Mouse (Mus musculus): Measurements from ENCODE around the gene Tmem245.

Tmem245 gene

GRCm38 (mm10) chr4:56864417-56865001 is 82.7 kb downstream of the Tmem245 start:
- DNase-seq (ENCODE audit: low spot score) = no peak

- DNase-seq (ENCODE audit: low spot score) = no peak
Measured at GRCm38 (mm10) chr4:56864016-56864415, 83.2 kb downstream of the Tmem245 start.

- no peak for DNase-seq (ENCODE audit: low spot score)
Measured at GRCm38 (mm10) chr4:56861551-56861950, 85.7 kb downstream of the Tmem245 start.

GRCm38 (mm10) chr4:56858733-56859132 is 88.5 kb downstream of the Tmem245 start:
- no peak for DNase-seq (ENCODE audit: low spot score)

GRCm38 (mm10) chr4:56856371-56856949 is 90.8 kb downstream of the Tmem245 start:
- no peak for DNase-seq (ENCODE audit: low spot score)

- DNase-seq (ENCODE audit: low spot score) = no peak
Measured at GRCm38 (mm10) chr4:56855935-56856334, 91.3 kb downstream of the Tmem245 start.

GRCm38 (mm10) chr4:56850724-56851123 is 96.5 kb downstream of the Tmem245 start:
- peak; percentile 20 for DNase-seq (ENCODE audit: low spot score)

- DNase-seq (ENCODE audit: low spot score) = no peak
Measured at GRCm38 (mm10) chr4:56848044-56848443, 99.2 kb downstream of the Tmem245 start.

- no peak for DNase-seq (ENCODE audit: low spot score)
Measured at GRCm38 (mm10) chr4:56847400-56847799, 99.8 kb downstream of the Tmem245 start.

GRCm38 (mm10) chr4:56845896-56846533 is 101.2 kb downstream of the Tmem245 start:
- DNase-seq (ENCODE audit: low spot score) = no peak

GRCm38 (mm10) chr4:56844911-56845310 is 102.3 kb downstream of the Tmem245 start:
- DNase-seq (ENCODE audit: low spot score) = no peak

- no peak for DNase-seq (ENCODE audit: low spot score)
Measured at GRCm38 (mm10) chr4:56843963-56844362, 103.3 kb downstream of the Tmem245 start.

GRCm38 (mm10) chr4:56842501-56842900 is 104.7 kb downstream of the Tmem245 start:
- no peak for DNase-seq (ENCODE audit: low spot score)

GRCm38 (mm10) chr4:56840297-56840696 is 106.9 kb downstream of the Tmem245 start:
- DNase-seq (ENCODE audit: low spot score) = no peak

GRCm38 (mm10) chr4:56837661-56838060 is 109.6 kb downstream of the Tmem245 start:
- DNase-seq (ENCODE audit: low spot score) = no peak

GRCm38 (mm10) chr4:56831998-56832397 is 115.2 kb downstream of the Tmem245 start:
- peak; percentile 46 for DNase-seq (ENCODE audit: low spot score)

GRCm38 (mm10) chr4:56831013-56831609 is 116.1 kb downstream of the Tmem245 start:
- DNase-seq (ENCODE audit: low spot score) = no peak

- DNase-seq (ENCODE audit: low spot score) = peak; percentile 65
Measured at GRCm38 (mm10) chr4:56829511-56829921, 117.7 kb downstream of the Tmem245 start.

GRCm38 (mm10) chr4:56828932-56829331 is 118.3 kb downstream of the Tmem245 start:
- no peak for DNase-seq (ENCODE audit: low spot score)

GRCm38 (mm10) chr4:56824231-56824630 is 123.0 kb downstream of the Tmem245 start:
- DNase-seq (ENCODE audit: low spot score) = no peak

GRCm38 (mm10) chr4:56820017-56820550 is 127.2 kb downstream of the Tmem245 start:
- no peak for DNase-seq (ENCODE audit: low spot score)

All from ovary, postnatal 36 days (tissue).